Mouse (Mus musculus) CH12.LX (cell line): ENCODE results near the gene Rfxap.

ENCODE experiments used
- CTCF ChIP-seq, 2 experiments: IDR thresholded peaks in 1 of 2; conservative IDR thresholded peaks in 1 of 2; 2 replicates each; pipeline ENCODE4 v1.5.1; 2011 to 2012; ENCODE audit warnings: low read depth in 2 of 2, low read length in 2 of 2, improper control_type of control experiment in 1 of 2, inconsistent platforms in 1 of 2, mild to moderate bottlenecking in 1 of 2, moderate library complexity in 1 of 2
- EP300 ChIP-seq: IDR thresholded peaks from 2 replicates; pipeline ENCODE4 v1.6.1; 2011; ENCODE audit warnings: low read length, improper control_type of control experiment
- MAFK ChIP-seq: IDR thresholded peaks from 2 replicates; pipeline ENCODE4 v1.6.1; 2011; ENCODE audit warnings: low read length, improper control_type of control experiment; ENCODE audit not compliant: insufficient replicate concordance
- UBTF ChIP-seq: IDR thresholded peaks from 2 replicates; pipeline ENCODE4 v1.6.1; 2012; ENCODE audit warnings: low read depth, mild to moderate bottlenecking, inconsistent platforms, low read length, improper control_type of control experiment, moderate library complexity

DNA sequence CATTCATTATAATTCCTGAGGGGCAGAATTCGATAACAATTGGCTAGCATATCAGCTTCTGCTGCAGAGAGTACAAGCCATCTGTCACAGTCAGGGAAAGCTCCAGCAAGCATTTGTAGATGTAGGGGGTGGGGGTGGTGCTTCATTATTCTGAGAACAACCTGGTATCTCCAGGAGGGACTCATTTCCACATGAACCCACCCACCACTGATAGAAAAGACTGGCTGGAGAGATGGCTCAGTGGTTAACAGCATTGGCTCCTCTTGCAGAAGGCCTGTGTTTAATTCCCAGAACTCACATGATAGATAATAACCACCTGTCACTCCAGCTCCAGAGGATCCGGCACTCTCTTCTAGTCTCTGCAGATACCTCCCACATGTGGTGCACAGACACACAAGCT is 27.8 kb upstream of the Rfxap start:
- TF ChIP-seq MAFK (no peak), CTCF (conservative IDR thresholded peaks at IDR 0.05 in 1 of 2, IDR thresholded peaks at IDR 0.05 in 1 of 2; ENCODE audit: low read depth in 2 of 2, low read length in 2 of 2) (no peak), EP300 (no peak), UBTF (no peak)
